Mouse (Mus musculus) myocyte (in vitro differentiated cells): ENCODE measurements around the gene Nxf2. TPM values are rescaled to one million over a fixed set of nuclear protein-coding genes. Genes with fewer than 3 reads are reported as not detected.

Experiments
- H3K27me3 ChIP-seq: one replicate; pipeline ENCODE4 v1.6.1; 2011; ENCODE audit not compliant: control insufficient read depth, insufficient read depth, insufficient read length
- H3K36me3 ChIP-seq: one replicate; pipeline ENCODE4 v1.6.1; 2011; ENCODE audit not compliant: control insufficient read depth, insufficient read depth
- H3K4me2 ChIP-seq: one replicate; pipeline ENCODE4 v1.6.1; 2011; ENCODE audit warnings: low read depth, control low read depth
- H3K4me3 ChIP-seq: one replicate; pipeline ENCODE4 v1.5.1; 2011; ENCODE audit warnings: mild to moderate bottlenecking, control low read depth, moderate library complexity
- H3K79me2 ChIP-seq: one replicate; pipeline ENCODE4 v1.6.1; 2011; ENCODE audit not compliant: control insufficient read depth, insufficient read depth
- H3ac ChIP-seq: one replicate; pipeline ENCODE4 v1.6.1; 2011; ENCODE audit not compliant: control insufficient read depth, insufficient read length
- CEBPB ChIP-seq: IDR thresholded peaks from 2 replicates; pipeline ENCODE4 v1.6.1; 2011; ENCODE audit warnings: mild to moderate bottlenecking, moderate library complexity; ENCODE audit not compliant: poor library complexity, insufficient read depth, severe bottlenecking
- E2F4 ChIP-seq: IDR thresholded peaks from one replicate; pipeline ENCODE4 v1.6.1; 2011; ENCODE audit warnings: mild to moderate bottlenecking, control low read depth, moderate library complexity; ENCODE audit not compliant: insufficient read depth
- MAX ChIP-seq: IDR thresholded peaks from one replicate; pipeline ENCODE4 v1.6.1; 2011; ENCODE audit warnings: low read depth, mild to moderate bottlenecking, control low read depth
- MYOD1 ChIP-seq, 3 experiments: IDR thresholded peaks; one replicate each; pipeline ENCODE4 v1.6.1; 2011; ENCODE audit warnings: control low read depth in 2 of 3, low read depth in 2 of 3, mild to moderate bottlenecking in 2 of 3, moderate library complexity in 1 of 3; ENCODE audit not compliant: insufficient read length in 2 of 3, control insufficient read depth in 1 of 3
- MYOG ChIP-seq, 3 experiments: IDR thresholded peaks; one replicate each; pipeline ENCODE4 v1.6.1; 2011; ENCODE audit warnings: control low read depth in 2 of 3, low read depth in 2 of 3, mild to moderate bottlenecking in 2 of 3; ENCODE audit not compliant: insufficient read length in 2 of 3, control insufficient read depth in 1 of 3, insufficient read depth in 1 of 3
- POLR2A ChIP-seq: IDR thresholded peaks from one replicate; pipeline ENCODE4 v1.6.1; 2011; ENCODE audit warnings: low read depth, mild to moderate bottlenecking, control low read depth, moderate library complexity; ENCODE audit not compliant: insufficient read length
- POLR2AphosphoS2 ChIP-seq: IDR thresholded peaks from one replicate; pipeline ENCODE4 v1.6.1; 2011; ENCODE audit warnings: low read depth, control low read depth; ENCODE audit not compliant: insufficient read length
- REST ChIP-seq: IDR thresholded peaks from one replicate; pipeline ENCODE4 v1.6.1; 2011; ENCODE audit warnings: mild to moderate bottlenecking, control low read depth, moderate library complexity; ENCODE audit not compliant: insufficient read depth, insufficient read length
- SRF ChIP-seq: IDR thresholded peaks from one replicate; pipeline ENCODE4 v1.6.1; 2011; ENCODE audit warnings: low read depth; ENCODE audit not compliant: control insufficient read depth, insufficient read length
- TCF12 ChIP-seq: IDR thresholded peaks from one replicate; pipeline ENCODE4 v1.6.1; 2011; ENCODE audit warnings: mild to moderate bottlenecking, control low read depth; ENCODE audit not compliant: poor library complexity, insufficient read depth, severe bottlenecking
- TCF3 ChIP-seq: IDR thresholded peaks from one replicate; pipeline ENCODE4 v1.6.1; 2011; ENCODE audit warnings: low read depth, control low read depth; ENCODE audit not compliant: insufficient read length
- USF1 ChIP-seq: IDR thresholded peaks from one replicate; pipeline ENCODE4 v1.6.1; 2011; ENCODE audit warnings: low read depth, mild to moderate bottlenecking, control low read depth, moderate library complexity
- polyA plus RNA-seq: library from polyadenylated mRNA; unstranded; fragments of >200 nt; fragmentation: generic; extraction: Trizol; gene quantifications from one replicate; pipeline ENCODE4 v1.2.1, GENCODE M21; 2012; ENCODE audit warnings: missing spikeins

Nxf2 gene
- not detected for polyA plus RNA-seq

DNA sequence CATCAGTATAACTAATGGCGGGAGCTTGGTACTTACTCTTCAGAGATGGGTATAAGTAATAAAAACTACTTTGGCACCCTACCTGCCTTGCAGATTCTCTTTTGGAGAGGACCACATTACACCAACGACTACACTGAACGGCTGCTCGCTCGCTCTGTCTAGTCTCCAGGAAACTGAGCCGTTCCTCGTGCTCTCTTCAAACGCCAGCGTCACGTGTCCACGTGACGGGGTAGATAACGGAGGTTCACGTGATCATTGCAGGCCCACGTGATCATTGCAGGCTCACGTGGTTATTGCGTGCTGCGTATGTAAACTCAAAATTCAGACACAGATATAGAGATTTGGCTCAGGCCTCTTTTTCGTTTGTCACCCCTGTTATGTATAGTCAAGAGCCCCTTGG is at the start of gene Nxf2:
Gene Nxf2, minus strand, starts transcription at position 209 of the 400 bp plus-strand sequence.
- Histone ChIP-seq H3ac (no peak within 1 kb of the TSS), H3K4me2 (no peak within 1 kb of the TSS), H3K36me3 (no peaks in the 10 kb centered on the region), H3K4me3 (no peak within 1 kb of the TSS), H3K27me3 (no peaks in the 10 kb centered on the region), H3K79me2 (no peaks in the 10 kb centered on the region)
- TF ChIP-seq CEBPB (no peak), TCF3 (no peak), TCF12 (no peak), MYOD1 (IDR thresholded peaks at IDR 0.05; ENCODE audit: control insufficient read depth in 1 of 3, insufficient read length in 2 of 3, low read depth in 2 of 3) (no peak), E2F4 (no peak), POLR2AphosphoS2 (no peak), USF1 (no peak)

DNA sequence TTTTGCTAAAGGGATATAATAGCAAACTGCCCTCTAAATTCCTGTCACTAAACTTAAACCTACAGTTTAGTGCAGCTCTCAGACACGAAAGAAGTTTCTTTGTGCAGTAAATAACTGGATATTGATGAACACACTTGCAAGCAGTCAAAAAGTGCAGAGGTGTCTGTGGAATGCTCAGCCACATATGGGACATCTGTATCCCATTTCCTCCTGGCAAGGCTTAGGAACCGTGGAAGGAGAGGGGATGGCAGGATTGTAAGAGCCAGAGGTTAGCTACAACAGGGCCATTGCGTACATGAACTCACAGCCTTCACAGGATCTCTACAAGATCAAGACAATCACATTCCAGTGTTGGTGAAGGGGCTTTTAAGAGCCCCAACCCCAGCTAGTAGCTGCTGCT is 46.8 kb upstream of the Nxf2 start:
- no peaks in the 10 kb centered on the region for H3K27me3 ChIP-seq
- TF ChIP-seq POLR2A = no peak
- no peak overlapping the region for H3ac ChIP-seq
- no peak overlapping the region for H3K4me3 ChIP-seq
- peaks cover 3% of the 10 kb centered on the region for H3K79me2 ChIP-seq
- no peak overlapping the region for H3K4me2 ChIP-seq
- H3K36me3 ChIP-seq = no peaks in the 10 kb centered on the region

DNA sequence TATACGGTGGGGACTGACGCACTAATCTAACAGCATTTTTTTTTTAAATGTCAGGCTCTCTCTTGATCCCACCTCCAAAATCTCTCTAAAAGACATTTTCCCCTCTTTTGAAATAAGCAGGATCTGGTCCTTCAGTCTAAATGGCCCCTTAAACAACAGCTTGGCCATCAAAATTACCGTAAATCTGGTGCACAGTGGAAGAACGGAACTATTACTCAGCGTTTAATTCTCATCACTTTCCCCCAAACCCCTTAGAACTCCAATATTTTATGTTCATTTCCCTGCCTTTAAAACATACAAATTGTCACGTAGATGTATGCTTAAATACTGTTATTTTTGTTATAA is 44.9 kb upstream of the Nxf2 start:
- no peak for TF ChIP-seq SRF
- TF ChIP-seq TCF12 = no peak
- TF ChIP-seq MYOD1 (IDR thresholded peaks at IDR 0.05; ENCODE audit: control insufficient read depth in 1 of 3, insufficient read length in 2 of 3, low read depth in 2 of 3) = no peak
- no peak for TF ChIP-seq MAX
- TF ChIP-seq E2F4 = no peak
- no peaks in the 10 kb centered on the region for H3K36me3 ChIP-seq
- no peaks in the 10 kb centered on the region for H3K27me3 ChIP-seq
- H3K4me3 ChIP-seq = peak overlapping the region; percentile 25
- no peak overlapping the region for H3ac ChIP-seq
- H3K79me2 ChIP-seq = peaks cover 3% of the 10 kb centered on the region
- peak overlapping the region; percentile 72 for H3K4me2 ChIP-seq

DNA sequence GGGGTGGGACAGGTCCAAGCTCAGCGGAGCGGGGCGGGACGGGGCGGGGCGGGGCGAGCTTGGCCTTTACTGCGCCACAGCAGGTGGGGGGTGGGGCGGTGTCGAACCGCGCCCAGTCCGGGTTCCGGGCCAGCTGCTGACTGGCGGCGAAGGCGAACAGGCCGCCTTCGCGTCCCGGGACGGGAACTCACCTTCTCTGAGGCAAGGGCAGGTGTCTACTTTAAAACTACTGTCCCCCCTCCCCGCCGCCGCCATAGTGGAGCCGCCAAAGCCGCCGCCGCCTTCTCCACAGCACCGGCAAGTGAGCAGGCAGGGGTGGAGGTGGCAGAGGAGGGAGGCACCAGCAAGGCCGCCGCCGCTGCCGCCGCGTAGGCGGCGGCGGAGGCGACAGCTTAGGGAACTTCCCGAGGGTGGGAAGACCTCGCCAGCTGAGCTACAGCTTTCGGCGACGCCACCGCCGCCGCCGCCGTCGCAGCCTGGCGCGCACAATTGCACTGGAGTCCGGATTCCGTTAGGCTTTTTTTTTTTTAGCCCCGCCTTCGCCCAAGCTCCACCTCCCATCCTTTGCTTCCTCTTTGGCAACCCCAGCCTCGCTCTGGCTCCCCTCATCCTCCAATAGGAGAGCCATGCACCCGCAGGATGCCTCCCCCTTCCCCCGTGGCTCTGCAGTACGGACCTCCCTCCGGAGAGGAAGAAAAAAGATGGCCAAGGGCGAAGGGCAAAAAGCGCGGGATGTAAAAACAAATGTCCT is 44.3 kb upstream of the Nxf2 start, which contains the start of gene Zmat1:
Gene Zmat1, minus strand, starts transcription at position 490 of the 751 bp plus-strand sequence.
- Histone ChIP-seq H3K4me2 (peak within 1 kb of the TSS; percentile 72), H3K79me2 (peaks cover 3% of the 10 kb centered on the region)
- peak in 2 of 3 experiments; percentile 4 to 64 for TF ChIP-seq MYOD1 (IDR thresholded peaks at IDR 0.05; ENCODE audit: control insufficient read depth in 1 of 3, insufficient read length in 2 of 3, low read depth in 2 of 3)
- TF ChIP-seq E2F4 = no peak
- TF ChIP-seq REST = no peak
- TF ChIP-seq MYOG (IDR thresholded peaks at IDR 0.05; ENCODE audit: control insufficient read depth in 1 of 3, insufficient read depth in 1 of 3, insufficient read length in 2 of 3, low read depth in 2 of 3) = peak in 2 of 3 experiments; percentile 52 to 67
- TF ChIP-seq POLR2A = peak; percentile 63

DNA sequence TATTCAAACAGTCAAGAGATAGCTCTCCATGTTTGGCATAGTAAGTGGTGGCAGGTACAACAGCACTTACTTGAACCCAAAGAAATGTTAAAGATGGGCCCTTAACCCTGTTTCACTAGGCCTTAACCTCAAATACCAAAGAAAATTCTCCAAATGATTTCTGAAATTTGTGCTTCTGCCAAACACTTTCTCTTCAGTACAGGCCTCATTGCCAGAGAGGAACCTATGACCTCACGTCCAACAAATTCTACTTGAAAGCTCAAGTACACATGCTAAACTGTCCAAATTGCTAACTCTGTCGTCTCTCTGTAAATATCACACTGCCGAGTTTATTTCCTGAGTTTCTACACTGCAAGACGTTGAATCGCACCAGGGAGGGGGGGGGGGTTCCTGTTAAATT is 43.5 kb upstream of the Nxf2 start:
- H3K27me3 ChIP-seq = no peaks in the 10 kb centered on the region
- H3K4me2 ChIP-seq = peak overlapping the region; percentile 48
- H3ac ChIP-seq = no peak overlapping the region
- H3K79me2 ChIP-seq = peaks cover 3% of the 10 kb centered on the region
- H3K36me3 ChIP-seq = no peaks in the 10 kb centered on the region
- H3K4me3 ChIP-seq = peak overlapping the region; percentile 25
- TF ChIP-seq E2F4 (no peak), USF1 (no peak), TCF3 (no peak), REST (no peak), MYOG (IDR thresholded peaks at IDR 0.05; ENCODE audit: control insufficient read depth in 1 of 3, insufficient read depth in 1 of 3, insufficient read length in 2 of 3, low read depth in 2 of 3) (no peak), POLR2AphosphoS2 (no peak), SRF (no peak), POLR2A (no peak), MYOD1 (IDR thresholded peaks at IDR 0.05; ENCODE audit: control insufficient read depth in 1 of 3, insufficient read length in 2 of 3, low read depth in 2 of 3) (no peak), TCF12 (no peak), MAX (no peak), CEBPB (no peak)

More for the DNA sequence above, 44.3 kb upstream of the Nxf2 start, which contains the start of gene Zmat1:
- Histone ChIP-seq H3K36me3 (no peaks in the 10 kb centered on the region), H3K27me3 (no peaks in the 10 kb centered on the region), H3K4me3 (peak within 1 kb of the TSS; percentile 25), H3ac (no peak within 1 kb of the TSS)
